Mouse (Mus musculus): ENCODE results near the gene Gm28230.
A peak's percentile ranks its signal among the peaks of the same experiment; 100 is the strongest.

Gm28230 gene

GRCm38 (mm10) chr2:74704393-74704998, 22.0 kb upstream of the Gm28230 start, which contains the start of gene Hoxd8:
Hoxd8 (plus strand) TSS chr2:74704615.
- no peak for DNase-seq (ENCODE audit: low spot score)

- no peak for DNase-seq (ENCODE audit: low spot score)
These were observed 21.5 kb upstream of the Gm28230 start for GRCm38 (mm10) chr2:74704999-74705466.

GRCm38 (mm10) chr2:74705467-74706089, 20.9 kb upstream of the Gm28230 start:
- DNase-seq (ENCODE audit: low spot score) = no peak

GRCm38 (mm10) chr2:74706393-74706960, 20.1 kb upstream of the Gm28230 start:
- DNase-seq (ENCODE audit: low spot score) = no peak

GRCm38 (mm10) chr2:74707599-74707998, 18.9 kb upstream of the Gm28230 start:
- no peak for DNase-seq (ENCODE audit: low spot score)

GRCm38 (mm10) chr2:74708676-74709075, 17.9 kb upstream of the Gm28230 start:
- no peak for DNase-seq (ENCODE audit: low spot score)

GRCm38 (mm10) chr2:74709465-74710419, 16.8 kb upstream of the Gm28230 start:
- DNase-seq (ENCODE audit: low spot score) = no peak

- DNase-seq (ENCODE audit: low spot score) = no peak
These were observed 15.5 kb upstream of the Gm28230 start for GRCm38 (mm10) chr2:74710929-74711543.

- no peak for DNase-seq (ENCODE audit: low spot score)
These were observed 14.6 kb upstream of the Gm28230 start, which contains the start of the genes Hoxd3 and Hoxd4 for GRCm38 (mm10) chr2:74711721-74712621. Hoxd3 (plus strand) TSS chr2:74711927. Hoxd4 (plus strand) TSS chr2:74711929.

- no peak for DNase-seq (ENCODE audit: low spot score)
These were observed 13.0 kb upstream of the Gm28230 start for GRCm38 (mm10) chr2:74713239-74714150.

- DNase-seq (ENCODE audit: low spot score) = no peak
These were observed 12.3 kb upstream of the Gm28230 start for GRCm38 (mm10) chr2:74714156-74714789.

- DNase-seq (ENCODE audit: low spot score) = no peak
These were observed 11.6 kb upstream of the Gm28230 start for GRCm38 (mm10) chr2:74714881-74715280.

- DNase-seq (ENCODE audit: low spot score) = peak; percentile 96
These were observed 10.9 kb upstream of the Gm28230 start for GRCm38 (mm10) chr2:74715504-74716241.

- DNase-seq (ENCODE audit: low spot score) = no peak
These were observed 6.1 kb upstream of the Gm28230 start for GRCm38 (mm10) chr2:74720384-74720783.

GRCm38 (mm10) chr2:74720955-74721491, 5.5 kb upstream of the Gm28230 start:
- DNase-seq (ENCODE audit: low spot score) = no peak

GRCm38 (mm10) chr2:74721882-74722281, 4.6 kb upstream of the Gm28230 start:
- DNase-seq (ENCODE audit: low spot score) = peak; percentile 74

- no peak for DNase-seq (ENCODE audit: low spot score)
These were observed 3.6 kb upstream of the Gm28230 start for GRCm38 (mm10) chr2:74722949-74723348.
